Mouse (Mus musculus) embryonic facial prominence, embryonic 14.5 days (tissue): ENCODE results near the gene Mfsd5. TPM values are rescaled to one million over a fixed set of nuclear protein-coding genes. Genes with fewer than 3 reads are reported as not detected.

Experiments
- ATAC-seq: fragments of 200-750 bp; cut with Nextera tagmentation; 2 replicates; pipeline ENCODE4 v1.8.0; 2017; ENCODE audit warnings: low read depth, moderate number of reproducible peaks, moderate TSS enrichment
- DNase-seq: peaks from one replicate; pipeline ENCODE4 v3.0.0-alpha.2; 2015; ENCODE audit warnings: low spot score
- H3K27ac ChIP-seq: fragments of 300-500 bp; sonication (generic); replicated peaks from 2 replicates; pipeline ENCODE4 v1.5.1; 2014; ENCODE audit warnings: low read depth, mild to moderate bottlenecking, low read length, moderate library complexity
- H3K27me3 ChIP-seq: fragments of 300-500 bp; sonication (generic); replicated peaks from 2 replicates; pipeline ENCODE4 v1.6.1; 2014; ENCODE audit warnings: low read length; ENCODE audit not compliant: control insufficient read depth, insufficient read depth
- H3K36me3 ChIP-seq: fragments of 300-500 bp; sonication (generic); 2 replicates; pipeline ENCODE4 v1.6.1; 2014; ENCODE audit warnings: low read length, mixed read lengths; ENCODE audit not compliant: control insufficient read depth, insufficient read depth
- H3K4me1 ChIP-seq: fragments of 300-500 bp; sonication (generic); 2 replicates; pipeline ENCODE4 v1.6.1; 2014; ENCODE audit warnings: antibody characterized with exemption, low read length; ENCODE audit not compliant: control insufficient read depth, insufficient read depth
- H3K4me2 ChIP-seq: fragments of 300-500 bp; sonication (generic); 2 replicates; pipeline ENCODE4 v1.6.1; 2014; ENCODE audit warnings: low read depth, mild to moderate bottlenecking, low read length, moderate library complexity, mixed read lengths
- H3K4me3 ChIP-seq: fragments of 300-500 bp; sonication (generic); 2 replicates; pipeline ENCODE4 v1.5.1; 2014; ENCODE audit warnings: low read depth, mild to moderate bottlenecking, low read length
- H3K9ac ChIP-seq: fragments of 300-500 bp; sonication (generic); 2 replicates; pipeline ENCODE4 v1.6.1; 2014; ENCODE audit warnings: low read depth, mild to moderate bottlenecking, low read length, moderate library complexity, mixed read lengths
- H3K9me3 ChIP-seq: fragments of 300-500 bp; sonication (generic); 2 replicates; pipeline ENCODE4 v1.6.1; 2016; ENCODE audit warnings: low read length; ENCODE audit not compliant: control insufficient read depth
- WGBS: fragments of 180-500 bp; shearing (Covaris S2); extraction: QIAGEN DNeasy Blood & Tissue Kit; methylation state at CpG from one replicate; pipeline ENCODE4 v1.1.7; 2014; 5-methylcytosine and 5-hydroxymethylcytosine counted together
- polyA plus RNA-seq: library from polyadenylated mRNA; unstranded; fragments of >200 nt; fragmentation: Nextera tagmentation; extraction: Ambion mirVana; gene quantifications from 2 replicates; pipeline ENCODE4 v1.2.1, GENCODE M21; 2014

The Mfsd5 gene
- polyA plus RNA-seq, 1 experiment from 2014 or later = 64.6 TPM

- DNase-seq = no peak
- peaks cover 72% of the 10 kb centered on the region for H3K36me3 ChIP-seq
- no peak overlapping the region for H3K9ac ChIP-seq
- no peak overlapping the region for H3K4me3 ChIP-seq
- no peak overlapping the region for H3K4me2 ChIP-seq
- no peaks in the 10 kb centered on the region for H3K9me3 ChIP-seq
- no peaks in the 10 kb centered on the region for H3K27me3 ChIP-seq
- peaks cover 22% of the 10 kb centered on the region for H3K4me1 ChIP-seq
- no peak overlapping the region for H3K27ac ChIP-seq
- no peak for ATAC-seq
- WGBS = 81% methylated on average over 10 of the region's 11 CpGs
These were observed 39.4 kb upstream of the Mfsd5 start for GRCm38 (mm10) chr15:102239851-102240250.

- H3K4me1 ChIP-seq = peaks cover 25% of the 10 kb centered on the region
- no peak for DNase-seq
- no peak overlapping the region for H3K9ac ChIP-seq
- no peaks in the 10 kb centered on the region for H3K9me3 ChIP-seq
- ATAC-seq = no peak
- 77% methylated on average over 4 of the region's 4 CpGs for whole genome bisulfite sequencing
- no peaks in the 10 kb centered on the region for H3K27me3 ChIP-seq
- peaks cover 65% of the 10 kb centered on the region for H3K36me3 ChIP-seq
- no peak overlapping the region for H3K4me2 ChIP-seq
- H3K4me3 ChIP-seq = no peak overlapping the region
- no peak overlapping the region for H3K27ac ChIP-seq
These were observed 38.6 kb upstream of the Mfsd5 start for GRCm38 (mm10) chr15:102240607-102241006.

GRCm38 (mm10) chr15:102242404-102243228 lies 36.6 kb upstream of the Mfsd5 start:
- no peak for ATAC-seq
- Histone ChIP-seq H3K4me2 (peak overlapping the region; percentile 95), H3K9me3 (no peaks in the 10 kb centered on the region), H3K4me3 (no peak overlapping the region; the same call in 1 of the 2 replicates), H3K9ac (peak overlapping the region; percentile 71), H3K27ac (peak overlapping the region; percentile 99), H3K4me1 (peaks cover 25% of the 10 kb centered on the region), H3K36me3 (peaks cover 47% of the 10 kb centered on the region), H3K27me3 (no peaks in the 10 kb centered on the region)
- 36% methylated on average over 12 of the region's 12 CpGs for WGBS
- no peak for DNase-seq

- peak overlapping the region; percentile 71 for H3K9ac ChIP-seq
- peak overlapping the region; percentile 95 for H3K4me2 ChIP-seq
- peak overlapping the region; percentile 57 for H3K4me3 ChIP-seq
- H3K9me3 ChIP-seq = no peaks in the 10 kb centered on the region
- 8% methylated on average over 16 of the region's 22 CpGs for WGBS
- H3K27me3 ChIP-seq = no peaks in the 10 kb centered on the region
- peak overlapping the region; percentile 99 for H3K27ac ChIP-seq
- peaks cover 39% of the 10 kb centered on the region for H3K36me3 ChIP-seq
- DNase-seq = peak; percentile 69
- peaks cover 28% of the 10 kb centered on the region for H3K4me1 ChIP-seq
- ATAC-seq = no peak
These were observed 35.7 kb upstream of the Mfsd5 start for GRCm38 (mm10) chr15:102243229-102244190.

- H3K27me3 ChIP-seq = no peaks in the 10 kb centered on the region
- H3K4me1 ChIP-seq = peaks cover 35% of the 10 kb centered on the region
- peak overlapping the region; percentile 99 for H3K27ac ChIP-seq
- no peaks in the 10 kb centered on the region for H3K9me3 ChIP-seq
- peak overlapping the region; percentile 95 for H3K4me2 ChIP-seq
- peak overlapping the region; percentile 57 for H3K4me3 ChIP-seq
- H3K9ac ChIP-seq = peak overlapping the region; percentile 71
- peaks cover 28% of the 10 kb centered on the region for H3K36me3 ChIP-seq
- ATAC-seq = no peak
- 9% methylated on average over 17 of the region's 19 CpGs for WGBS
- DNase-seq = peak; percentile 67
These were observed 34.7 kb upstream of the Mfsd5 start for GRCm38 (mm10) chr15:102244306-102245191.

- Histone ChIP-seq H3K9me3 (no peaks in the 10 kb centered on the region), H3K9ac (peak overlapping the region; percentile 71), H3K27me3 (no peaks in the 10 kb centered on the region), H3K4me1 (peaks cover 42% of the 10 kb centered on the region), H3K27ac (peak overlapping the region; percentile 99), H3K36me3 (peaks cover 27% of the 10 kb centered on the region), H3K4me2 (peak overlapping the region; percentile 95), H3K4me3 (peak overlapping the region; percentile 57)
- WGBS = 3% methylated on average over 14 of the region's 14 CpGs
- no peak for DNase-seq
- no peak for ATAC-seq
These were observed 33.8 kb upstream of the Mfsd5 start for GRCm38 (mm10) chr15:102245461-102245881.

- Histone ChIP-seq H3K4me2 (peak overlapping the region; percentile 95), H3K9ac (peak overlapping the region; percentile 71), H3K4me1 (peaks cover 47% of the 10 kb centered on the region), H3K9me3 (no peaks in the 10 kb centered on the region), H3K36me3 (peaks cover 27% of the 10 kb centered on the region), H3K4me3 (peak overlapping the region; percentile 57), H3K27ac (peak overlapping the region; percentile 99), H3K27me3 (no peaks in the 10 kb centered on the region)
- WGBS = under 1% methylated on average over 39 of the region's 44 CpGs
- DNase-seq = peak; percentile 94
- ATAC-seq = peak; percentile 71
These were observed 33.1 kb upstream of the Mfsd5 start for GRCm38 (mm10) chr15:102245891-102246741.
